Mouse (Mus musculus): ENCODE results near the gene Gm1123.

GRCm38 (mm10) chr9:98965084-98965483, 70.4 kb downstream of the Gm1123 start:
- TF ChIP-seq CTCF (IDR thresholded peaks at IDR 0.05; ENCODE audit: extremely low read depth, insufficient read depth, low read length) (0 out of 2 replicates have a peak, but pooled peaks have one; percentile 31), POLR2A (IDR thresholded peaks at IDR 0.05; ENCODE audit: extremely low read depth, insufficient read depth, low read length) (no peak)

Measured in cortical plate, adult 2 months (tissue).